Mouse (Mus musculus) heart, embryonic 14.5 days (tissue): ENCODE data around the gene Tbl1xr1. TPM values are rescaled to one million over a fixed set of nuclear protein-coding genes. Genes with fewer than 3 reads are reported as not detected.

Source experiments
- ATAC-seq: fragments of 200-750 bp; cut with Nextera tagmentation; 2 replicates; pipeline ENCODE4 v1.8.0; 2017; ENCODE audit warnings: low read depth, moderate TSS enrichment; ENCODE audit not compliant: insufficient number of reproducible peaks, insufficient read depth, low FRiP score
- H3K27ac ChIP-seq, 2 experiments: fragments of 200-500 bp in 1 of 2; fragments of 300-500 bp in 1 of 2; sonication (generic) in 1 of 2; replicated peaks in 1 of 2; 2 replicates each; pipeline ENCODE4 v1.5.1; 2012 to 2014; ENCODE audit warnings: low read depth in 2 of 2, low read length in 2 of 2, control low read depth in 1 of 2, mild to moderate bottlenecking in 1 of 2, mixed read lengths in 1 of 2; ENCODE audit not compliant: control insufficient read depth in 1 of 2, insufficient read depth in 1 of 2
- H3K27me3 ChIP-seq: fragments of 300-500 bp; sonication (generic); 2 replicates; pipeline ENCODE4 v1.6.1; 2014; ENCODE audit warnings: mild to moderate bottlenecking, low read length, control low read depth; ENCODE audit not compliant: control insufficient read depth, insufficient read depth
- H3K36me3 ChIP-seq: fragments of 300-500 bp; sonication (generic); 2 replicates; pipeline ENCODE4 v1.6.1; 2014; ENCODE audit warnings: mild to moderate bottlenecking, control low read depth, low read length, mixed read lengths; ENCODE audit not compliant: control insufficient read depth, insufficient read depth
- H3K4me1 ChIP-seq, 2 experiments: fragments of 200-500 bp in 1 of 2; fragments of 300-500 bp in 1 of 2; sonication (generic) in 1 of 2; 2 replicates each; pipeline ENCODE4 v1.6.1; 2012 to 2014; ENCODE audit warnings: low read length in 2 of 2, control low read depth in 1 of 2, mixed read lengths in 1 of 2; ENCODE audit not compliant: control insufficient read depth in 2 of 2, insufficient read depth in 2 of 2
- H3K4me2 ChIP-seq: fragments of 300-500 bp; sonication (generic); 2 replicates; pipeline ENCODE4 v1.6.1; 2014; ENCODE audit warnings: mild to moderate bottlenecking, low read length
- H3K4me3 ChIP-seq, 2 experiments: fragments of 200-500 bp in 1 of 2; fragments of 300-500 bp in 1 of 2; sonication (generic) in 1 of 2; 2 replicates each; pipeline ENCODE4 v1.5.1; 2012 to 2014; ENCODE audit warnings: low read length in 2 of 2, mild to moderate bottlenecking in 2 of 2, control low read depth in 1 of 2, low read depth in 1 of 2, moderate library complexity in 1 of 2; ENCODE audit not compliant: control insufficient read depth in 1 of 2, insufficient read depth in 1 of 2
- H3K9ac ChIP-seq: fragments of 300-500 bp; sonication (generic); 2 replicates; pipeline ENCODE4 v1.6.1; 2014; ENCODE audit warnings: mild to moderate bottlenecking, low read length
- H3K9me3 ChIP-seq: fragments of 300-500 bp; sonication (generic); 2 replicates; pipeline ENCODE4 v1.6.1; 2016; ENCODE audit warnings: low read length, control low read depth; ENCODE audit not compliant: control insufficient read depth
- WGBS: fragments of 180-500 bp; shearing (Covaris S2); extraction: QIAGEN DNeasy Blood & Tissue Kit; methylation state at CpG from one replicate; pipeline ENCODE4 v1.1.7; 2014; 5-methylcytosine and 5-hydroxymethylcytosine counted together
- polyA plus RNA-seq: library from polyadenylated mRNA; unstranded; fragments of >200 nt; fragmentation: Nextera tagmentation; extraction: Ambion mirVana; gene quantifications from 2 replicates; pipeline ENCODE4 v1.2.1, GENCODE M21; 2014

The Tbl1xr1 gene
- polyA plus RNA-seq, 1 experiment from 2014 or later: 24.5 TPM

- Histone ChIP-seq H3K36me3 (no peaks in the 10 kb centered on the region), H3K9me3 (no peaks in the 10 kb centered on the region), H3K9ac (no peak overlapping the region), H3K4me3 (no peak overlapping the region), H3K27ac (no peak overlapping the region), H3K4me1 (no peaks in the 10 kb centered on the region), H3K27me3 (no peaks in the 10 kb centered on the region), H3K4me2 (no peak overlapping the region)
- no peak for ATAC-seq
- 94% methylated on average over 8 of the region's 8 CpGs for WGBS
Observed at GRCm38 (mm10) chr3:22171526-22171925, 95.1 kb downstream of the Tbl1xr1 start.

- H3K4me3 ChIP-seq: no peak overlapping the region
- H3K27me3 ChIP-seq: no peaks in the 10 kb centered on the region
- 68% methylated on average over 2 of the region's 2 CpGs for WGBS
- H3K9me3 ChIP-seq: no peaks in the 10 kb centered on the region
- no peak for ATAC-seq
- H3K4me2 ChIP-seq: no peak overlapping the region
- no peak overlapping the region for H3K9ac ChIP-seq
- no peaks in the 10 kb centered on the region for H3K36me3 ChIP-seq
- no peak overlapping the region for H3K27ac ChIP-seq
- H3K4me1 ChIP-seq: no peaks in the 10 kb centered on the region
Observed at GRCm38 (mm10) chr3:22172410-22172809, 96.0 kb downstream of the Tbl1xr1 start.

- WGBS: 94% methylated on average over 5 of the region's 5 CpGs
- no peak for ATAC-seq
- no peaks in the 10 kb centered on the region for H3K9me3 ChIP-seq
Observed at GRCm38 (mm10) chr3:22173171-22173570, 96.7 kb downstream of the Tbl1xr1 start.

GRCm38 (mm10) chr3:22174232-22174631 lies 97.8 kb downstream of the Tbl1xr1 start:
- no peak overlapping the region for H3K4me3 ChIP-seq
- H3K9ac ChIP-seq: no peak overlapping the region
- H3K27me3 ChIP-seq: no peaks in the 10 kb centered on the region
- no peaks in the 10 kb centered on the region for H3K36me3 ChIP-seq
- H3K4me2 ChIP-seq: no peak overlapping the region
- WGBS: 94% methylated on average over 4 of the region's 4 CpGs
- no peaks in the 10 kb centered on the region for H3K4me1 ChIP-seq
- no peak for ATAC-seq
- no peaks in the 10 kb centered on the region for H3K9me3 ChIP-seq
- no peak overlapping the region for H3K27ac ChIP-seq

More at GRCm38 (mm10) chr3:22173171-22173570, 96.7 kb downstream of the Tbl1xr1 start:
- Histone ChIP-seq H3K36me3 (no peaks in the 10 kb centered on the region), H3K4me2 (no peak overlapping the region), H3K9ac (no peak overlapping the region), H3K4me1 (no peaks in the 10 kb centered on the region), H3K4me3 (no peak overlapping the region), H3K27me3 (no peaks in the 10 kb centered on the region), H3K27ac (no peak overlapping the region)

GRCm38 (mm10) chr3:22180076-22180475 lies 103.6 kb downstream of the Tbl1xr1 start:
- no peak overlapping the region for H3K4me2 ChIP-seq

GRCm38 (mm10) chr3:22181026-22181425 lies 104.6 kb downstream of the Tbl1xr1 start:
- Histone ChIP-seq H3K4me2 (no peak overlapping the region), H3K27me3 (no peaks in the 10 kb centered on the region), H3K4me3 (no peak overlapping the region), H3K9ac (no peak overlapping the region), H3K9me3 (no peaks in the 10 kb centered on the region), H3K36me3 (no peaks in the 10 kb centered on the region), H3K27ac (no peak overlapping the region), H3K4me1 (no peaks in the 10 kb centered on the region)
- no peak for ATAC-seq
- 93% methylated on average over 2 of the region's 2 CpGs for WGBS

More at GRCm38 (mm10) chr3:22180076-22180475, 103.6 kb downstream of the Tbl1xr1 start:
- Histone ChIP-seq H3K36me3 (no peaks in the 10 kb centered on the region), H3K27ac (no peak overlapping the region), H3K9ac (no peak overlapping the region), H3K4me3 (no peak overlapping the region), H3K9me3 (no peaks in the 10 kb centered on the region), H3K27me3 (no peaks in the 10 kb centered on the region), H3K4me1 (no peaks in the 10 kb centered on the region)
- ATAC-seq: no peak
- 83% methylated on average over 4 of the region's 4 CpGs for WGBS

GRCm38 (mm10) chr3:22185265-22185664 lies 108.8 kb downstream of the Tbl1xr1 start:
- Histone ChIP-seq H3K4me3 (no peak overlapping the region), H3K4me1 (no peaks in the 10 kb centered on the region; a peak in 1 of 4 replicates), H3K27me3 (no peaks in the 10 kb centered on the region), H3K9ac (no peak overlapping the region), H3K36me3 (peaks cover 9% of the 10 kb centered on the region; the same call in 1 of the 2 replicates), H3K4me2 (no peak overlapping the region), H3K9me3 (no peaks in the 10 kb centered on the region), H3K27ac (no peak overlapping the region)
- WGBS: 95% methylated on average over 4 of the region's 4 CpGs
- no peak for ATAC-seq

- no peaks in the 10 kb centered on the region for H3K9me3 ChIP-seq
- no peaks in the 10 kb centered on the region for H3K27me3 ChIP-seq
- no peak overlapping the region for H3K4me2 ChIP-seq
- H3K4me3 ChIP-seq: no peak overlapping the region
- H3K4me1 ChIP-seq: no peaks in the 10 kb centered on the region; a peak in 1 of 4 replicates
- no peak overlapping the region for H3K9ac ChIP-seq
- no peak overlapping the region for H3K27ac ChIP-seq
- peaks cover 50% of the 10 kb centered on the region for H3K36me3 ChIP-seq
- no peak for ATAC-seq
Observed at GRCm38 (mm10) chr3:22190498-22190897, 114.0 kb downstream of the Tbl1xr1 start.
